Mouse (Mus musculus) C2C12 (cell line): Measurements from ENCODE around the gene Nme3. TPM values are rescaled to one million over a fixed set of nuclear protein-coding genes. Genes with fewer than 3 reads are reported as not detected.

Experiments
- H3K27me3 ChIP-seq: one replicate; pipeline ENCODE4 v1.6.1; 2011; ENCODE audit not compliant: control insufficient read depth, insufficient read depth, insufficient read length
- H3K36me3 ChIP-seq: one replicate; pipeline ENCODE4 v1.6.1; 2011; ENCODE audit not compliant: control insufficient read depth, insufficient read depth
- H3K4me3 ChIP-seq: one replicate; pipeline ENCODE4 v1.5.1; 2011; ENCODE audit warnings: mild to moderate bottlenecking, control low read depth; ENCODE audit not compliant: poor library complexity, insufficient read depth, severe bottlenecking
- H3K79me2 ChIP-seq: one replicate; pipeline ENCODE4 v1.6.1; 2011; ENCODE audit not compliant: control insufficient read depth, insufficient read depth
- H3K79me3 ChIP-seq: one replicate; pipeline ENCODE4 v1.6.1; 2011; ENCODE audit warnings: low read depth, control low read depth
- H3ac ChIP-seq: one replicate; pipeline ENCODE3; 2011; ENCODE audit warnings: low read depth; ENCODE audit not compliant: control insufficient read depth, insufficient read length
- CEBPB ChIP-seq: IDR thresholded peaks from one replicate; pipeline ENCODE4 v1.6.1; 2011; ENCODE audit warnings: low read depth, mild to moderate bottlenecking, control low read depth, moderate library complexity
- CTCF ChIP-seq: IDR thresholded peaks from one replicate; pipeline ENCODE4 v1.5.1; 2011; ENCODE audit not compliant: control insufficient read depth, insufficient read depth, insufficient read length
- FOSL1 ChIP-seq: IDR thresholded peaks from one replicate; pipeline ENCODE4 v1.8.0; 2011; ENCODE audit warnings: mild to moderate bottlenecking, low read length; ENCODE audit not compliant: poor library complexity, insufficient read depth, severe bottlenecking
- MAX ChIP-seq: IDR thresholded peaks from one replicate; pipeline ENCODE4 v1.6.1; 2011; ENCODE audit warnings: mild to moderate bottlenecking, control low read depth
- MYOD1 ChIP-seq: IDR thresholded peaks from one replicate; pipeline ENCODE4 v1.6.1; 2011; ENCODE audit warnings: low read depth; ENCODE audit not compliant: control insufficient read depth, insufficient read length
- MYOG ChIP-seq: IDR thresholded peaks from one replicate; pipeline ENCODE4 v1.6.1; 2011; ENCODE audit not compliant: control insufficient read depth, insufficient read length; ENCODE audit errors: extremely low read depth
- USF1 ChIP-seq: IDR thresholded peaks from one replicate; pipeline ENCODE4 v1.6.1; 2011; ENCODE audit warnings: low read depth, mild to moderate bottlenecking, control low read depth, moderate library complexity
- polyA plus RNA-seq: library from polyadenylated mRNA; unstranded; fragments of >200 nt; fragmentation: generic; extraction: Trizol; gene quantifications from one replicate; pipeline ENCODE4 v1.2.1, GENCODE M21; 2012; ENCODE audit warnings: missing spikeins

The Nme3 gene
- polyA plus RNA-seq, 1 experiment = 19.8 TPM

GRCm38 (mm10) chr17:24899153-24899552, 2.9 kb downstream of the Nme3 start:
- Histone ChIP-seq H3ac (no peak overlapping the region), H3K36me3 (peaks cover 60% of the 10 kb centered on the region), H3K79me2 (peaks cover 26% of the 10 kb centered on the region), H3K4me3 (no peak overlapping the region), H3K79me3 (peaks cover 5% of the 10 kb centered on the region), H3K27me3 (no peaks in the 10 kb centered on the region)
- no peak for TF ChIP-seq FOSL1
- no peak for TF ChIP-seq CTCF
- TF ChIP-seq CEBPB = no peak
- no peak for TF ChIP-seq MYOD1
- TF ChIP-seq MYOG = no peak
- TF ChIP-seq USF1 = no peak

- H3K79me3 ChIP-seq = peaks cover 4% of the 10 kb centered on the region
- H3K4me3 ChIP-seq = no peak overlapping the region
- no peaks in the 10 kb centered on the region for H3K27me3 ChIP-seq
- TF ChIP-seq MYOD1 (no peak), FOSL1 (no peak), MAX (no peak), USF1 (no peak), MYOG (no peak), CEBPB (no peak), CTCF (no peak)
- H3ac ChIP-seq = no peak overlapping the region
- H3K36me3 ChIP-seq = peaks cover 66% of the 10 kb centered on the region
- H3K79me2 ChIP-seq = peaks cover 17% of the 10 kb centered on the region
Measured at GRCm38 (mm10) chr17:24900014-24900413, 3.7 kb downstream of the Nme3 start.

- H3K79me3 ChIP-seq = no peaks in the 10 kb centered on the region
- H3K36me3 ChIP-seq = peaks cover 80% of the 10 kb centered on the region
- H3ac ChIP-seq = no peak overlapping the region
- H3K79me2 ChIP-seq = peaks cover 1% of the 10 kb centered on the region
- H3K4me3 ChIP-seq = no peak overlapping the region
- TF ChIP-seq CEBPB (no peak), FOSL1 (no peak), CTCF (no peak), MYOG (no peak), USF1 (no peak), MAX (no peak), MYOD1 (no peak)
- no peaks in the 10 kb centered on the region for H3K27me3 ChIP-seq
Measured at GRCm38 (mm10) chr17:24902124-24902523, 5.8 kb downstream of the Nme3 start.

GRCm38 (mm10) chr17:24902671-24903474, 6.6 kb downstream of the Nme3 start:
- Histone ChIP-seq H3K4me3 (no peak overlapping the region), H3K79me2 (no peaks in the 10 kb centered on the region), H3K79me3 (no peaks in the 10 kb centered on the region), H3K27me3 (no peaks in the 10 kb centered on the region), H3K36me3 (peaks cover 80% of the 10 kb centered on the region), H3ac (no peak overlapping the region)
- TF ChIP-seq CTCF = peak; percentile 16
- no peak for TF ChIP-seq MAX

GRCm38 (mm10) chr17:24903767-24904166, 7.5 kb downstream of the Nme3 start:
- no peaks in the 10 kb centered on the region for H3K79me3 ChIP-seq
- no peak overlapping the region for H3ac ChIP-seq
- H3K79me2 ChIP-seq = no peaks in the 10 kb centered on the region
- no peak for TF ChIP-seq CTCF
- TF ChIP-seq MYOD1 = no peak
- TF ChIP-seq MAX = no peak
- no peak for TF ChIP-seq FOSL1
- no peak for TF ChIP-seq USF1
- TF ChIP-seq MYOG = no peak
- no peak for TF ChIP-seq CEBPB
- H3K36me3 ChIP-seq = peaks cover 86% of the 10 kb centered on the region
- no peak overlapping the region for H3K4me3 ChIP-seq
- H3K27me3 ChIP-seq = no peaks in the 10 kb centered on the region

GRCm38 (mm10) chr17:24907591-24907990, 11.3 kb downstream of the Nme3 start:
- Histone ChIP-seq H3K4me3 (no peak overlapping the region), H3K79me2 (no peaks in the 10 kb centered on the region), H3K79me3 (no peaks in the 10 kb centered on the region), H3ac (no peak overlapping the region), H3K36me3 (peaks cover 85% of the 10 kb centered on the region), H3K27me3 (no peaks in the 10 kb centered on the region)
- TF ChIP-seq CTCF (no peak), MYOG (no peak), MYOD1 (no peak), CEBPB (no peak), USF1 (no peak), MAX (no peak), FOSL1 (no peak)
